Mouse (Mus musculus): ENCODE results near the gene Nemp2. TPM values are rescaled to one million over a fixed set of nuclear protein-coding genes. Genes with fewer than 3 reads are reported as not detected.

Gene Nemp2
- polyA plus RNA-seq, 1 experiment from 2014 or later, result 5.8 TPM

- no peak for ATAC-seq (replicated peaks; ENCODE audit: low FRiP score, low read depth)
- WGBS, result 92% methylated on average over 6 of the region's 6 CpGs
These were observed 3.7 kb downstream of the Nemp2 start for GRCm38 (mm10) chr1:52634251-52634650.

GRCm38 (mm10) chr1:52635932-52636331 is 5.4 kb downstream of the Nemp2 start:
- Histone ChIP-seq H3K9ac (ENCODE audit: low read depth, low read length) (no peak overlapping the region), H3K9me3 (replicated peaks; ENCODE audit: low read length) (no peaks in the 10 kb centered on the region), H3K27ac (no peak overlapping the region), H3K36me3 (ENCODE audit: insufficient read depth, low read length) (0 out of 2 replicates have a peak, but pooled peaks cover 3% of the 10 kb centered on the region), H3K4me2 (ENCODE audit: low read length) (no peak overlapping the region), H3K4me3 (replicated peaks; ENCODE audit: low read depth, low read length) (no peak overlapping the region), H3K4me1 (replicated peaks; ENCODE audit: insufficient read depth, low read length) (peaks cover 3% of the 10 kb centered on the region; the same call in 1 of the 2 replicates), H3K27me3 (ENCODE audit: insufficient read depth, low read length) (no peaks in the 10 kb centered on the region)
- 93% methylated on average over 3 of the region's 3 CpGs for WGBS
- no peak for DNase-seq (ENCODE audit: low spot score)
- ATAC-seq (replicated peaks; ENCODE audit: low FRiP score, low read depth), result no peak
- no peak for TF ChIP-seq CTCF (IDR thresholded peaks at IDR 0.05; ENCODE audit: low read depth)

More at GRCm38 (mm10) chr1:52634251-52634650, 3.7 kb downstream of the Nemp2 start:
- no peak for DNase-seq (ENCODE audit: low spot score)
- H3K27ac ChIP-seq, result no peak overlapping the region
- no peak overlapping the region for H3K4me3 ChIP-seq (replicated peaks; ENCODE audit: low read depth, low read length)
- no peak overlapping the region for H3K4me2 ChIP-seq (ENCODE audit: low read length)
- H3K36me3 ChIP-seq (ENCODE audit: insufficient read depth, low read length), result 0 out of 2 replicates have a peak, but pooled peaks cover 3% of the 10 kb centered on the region
- TF ChIP-seq CTCF (IDR thresholded peaks at IDR 0.05; ENCODE audit: low read depth), result no peak
- H3K4me1 ChIP-seq (replicated peaks; ENCODE audit: insufficient read depth, low read length), result peaks cover 3% of the 10 kb centered on the region; the same call in 1 of the 2 replicates
- H3K9ac ChIP-seq (ENCODE audit: low read depth, low read length), result no peak overlapping the region
- no peaks in the 10 kb centered on the region for H3K9me3 ChIP-seq (replicated peaks; ENCODE audit: low read length)
- no peaks in the 10 kb centered on the region for H3K27me3 ChIP-seq (ENCODE audit: insufficient read depth, low read length)

- H3K27me3 ChIP-seq (ENCODE audit: insufficient read depth, low read length), result no peaks in the 10 kb centered on the region
- H3K9me3 ChIP-seq (replicated peaks; ENCODE audit: low read length), result no peaks in the 10 kb centered on the region
- H3K27ac ChIP-seq, result no peak overlapping the region
- WGBS, result 89% methylated on average over 2 of the region's 2 CpGs
- H3K4me1 ChIP-seq (replicated peaks; ENCODE audit: insufficient read depth, low read length), result no peaks in the 10 kb centered on the region
- ATAC-seq (replicated peaks; ENCODE audit: low FRiP score, low read depth) (no peak), DNase-seq (ENCODE audit: low spot score) (no peak)
- no peak overlapping the region for H3K4me2 ChIP-seq (ENCODE audit: low read length)
- 0 out of 2 replicates have a peak, but pooled peaks cover 3% of the 10 kb centered on the region for H3K36me3 ChIP-seq (ENCODE audit: insufficient read depth, low read length)
- TF ChIP-seq CTCF (IDR thresholded peaks at IDR 0.05; ENCODE audit: low read depth), result no peak
- H3K4me3 ChIP-seq (replicated peaks; ENCODE audit: low read depth, low read length), result no peak overlapping the region
- H3K9ac ChIP-seq (ENCODE audit: low read depth, low read length), result no peak overlapping the region
These were observed 7.6 kb downstream of the Nemp2 start for GRCm38 (mm10) chr1:52638101-52638500.

GRCm38 (mm10) chr1:52639090-52639489 is 8.6 kb downstream of the Nemp2 start:
- ATAC-seq (replicated peaks; ENCODE audit: low FRiP score, low read depth) (no peak), DNase-seq (ENCODE audit: low spot score) (no peak)
- WGBS, result 83% methylated on average over 7 of the region's 7 CpGs

GRCm38 (mm10) chr1:52640266-52640665 is 9.8 kb downstream of the Nemp2 start:
- ATAC-seq (replicated peaks; ENCODE audit: low FRiP score, low read depth), result no peak

More at GRCm38 (mm10) chr1:52639090-52639489, 8.6 kb downstream of the Nemp2 start:
- Histone ChIP-seq H3K9ac (ENCODE audit: low read depth, low read length) (no peak overlapping the region), H3K9me3 (replicated peaks; ENCODE audit: low read length) (no peaks in the 10 kb centered on the region), H3K4me3 (replicated peaks; ENCODE audit: low read depth, low read length) (no peak overlapping the region), H3K4me1 (replicated peaks; ENCODE audit: insufficient read depth, low read length) (no peaks in the 10 kb centered on the region), H3K27me3 (ENCODE audit: insufficient read depth, low read length) (no peaks in the 10 kb centered on the region), H3K4me2 (ENCODE audit: low read length) (no peak overlapping the region), H3K27ac (no peak overlapping the region), H3K36me3 (ENCODE audit: insufficient read depth, low read length) (0 out of 2 replicates have a peak, but pooled peaks cover 3% of the 10 kb centered on the region)
- TF ChIP-seq CTCF (IDR thresholded peaks at IDR 0.05; ENCODE audit: low read depth), result no peak

GRCm38 (mm10) chr1:52640736-52641135 is 10.2 kb downstream of the Nemp2 start:
- no peak overlapping the region for H3K27ac ChIP-seq
- no peak overlapping the region for H3K4me3 ChIP-seq (replicated peaks; ENCODE audit: low read depth, low read length)
- 0 out of 2 replicates have a peak, but pooled peaks cover 3% of the 10 kb centered on the region for H3K36me3 ChIP-seq (ENCODE audit: insufficient read depth, low read length)
- H3K4me2 ChIP-seq (ENCODE audit: low read length), result no peak overlapping the region
- no peaks in the 10 kb centered on the region for H3K9me3 ChIP-seq (replicated peaks; ENCODE audit: low read length)
- H3K4me1 ChIP-seq (replicated peaks; ENCODE audit: insufficient read depth, low read length), result no peaks in the 10 kb centered on the region
- ATAC-seq (replicated peaks; ENCODE audit: low FRiP score, low read depth) (no peak), DNase-seq (ENCODE audit: low spot score) (no peak)
- 90% methylated on average over 4 of the region's 4 CpGs for WGBS
- no peak overlapping the region for H3K9ac ChIP-seq (ENCODE audit: low read depth, low read length)
- TF ChIP-seq CTCF (IDR thresholded peaks at IDR 0.05; ENCODE audit: low read depth), result no peak
- no peaks in the 10 kb centered on the region for H3K27me3 ChIP-seq (ENCODE audit: insufficient read depth, low read length)

More at GRCm38 (mm10) chr1:52640266-52640665, 9.8 kb downstream of the Nemp2 start:
- Histone ChIP-seq H3K27ac (no peak overlapping the region), H3K4me3 (replicated peaks; ENCODE audit: low read depth, low read length) (no peak overlapping the region), H3K9me3 (replicated peaks; ENCODE audit: low read length) (no peaks in the 10 kb centered on the region), H3K9ac (ENCODE audit: low read depth, low read length) (no peak overlapping the region), H3K36me3 (ENCODE audit: insufficient read depth, low read length) (0 out of 2 replicates have a peak, but pooled peaks cover 3% of the 10 kb centered on the region), H3K27me3 (ENCODE audit: insufficient read depth, low read length) (no peaks in the 10 kb centered on the region), H3K4me1 (replicated peaks; ENCODE audit: insufficient read depth, low read length) (no peaks in the 10 kb centered on the region), H3K4me2 (ENCODE audit: low read length) (no peak overlapping the region)
- 86% methylated on average over 6 of the region's 6 CpGs for WGBS
- TF ChIP-seq CTCF (IDR thresholded peaks at IDR 0.05; ENCODE audit: low read depth), result no peak
- DNase-seq (ENCODE audit: low spot score), result no peak
